Mouse (Mus musculus) midbrain, embryonic 15.5 days (tissue): Measurements from ENCODE around the gene Odf4. TPM values are rescaled to one million over a fixed set of nuclear protein-coding genes. Genes with fewer than 3 reads are reported as not detected.
"Not testable (repeated sequence)": the region's sequence is repeated elsewhere in the genome, so short reads cannot be mapped to it uniquely, and the experiment has no call there.

Experiments
- ATAC-seq: fragments of 200-750 bp; cut with Nextera tagmentation; replicated peaks from 2 replicates; pipeline ENCODE4 v1.8.0; 2017; ENCODE audit warnings: moderate TSS enrichment
- H3K27ac ChIP-seq: fragments of 300-500 bp; sonication (generic); 2 replicates; pipeline ENCODE4 v1.5.1; 2015; ENCODE audit warnings: mild to moderate bottlenecking, inconsistent platforms
- H3K27me3 ChIP-seq: fragments of 300-500 bp; sonication (generic); replicated peaks from 2 replicates; pipeline ENCODE4 v1.6.1; 2015; ENCODE audit warnings: inconsistent platforms
- H3K36me3 ChIP-seq: fragments of 300-500 bp; sonication (generic); replicated peaks from 2 replicates; pipeline ENCODE4 v1.6.1; 2015; ENCODE audit warnings: inconsistent platforms
- H3K4me1 ChIP-seq: fragments of 300-500 bp; sonication (generic); 2 replicates; pipeline ENCODE4 v1.6.1; 2015; ENCODE audit warnings: inconsistent platforms
- H3K4me2 ChIP-seq: fragments of 300-500 bp; sonication (generic); 2 replicates; pipeline ENCODE4 v1.6.1; 2015; ENCODE audit warnings: inconsistent platforms, mild to moderate bottlenecking, moderate library complexity
- H3K4me3 ChIP-seq: fragments of 300-500 bp; sonication (generic); 2 replicates; pipeline ENCODE4 v1.5.1; 2015; ENCODE audit warnings: mild to moderate bottlenecking, inconsistent platforms
- H3K9ac ChIP-seq: fragments of 300-500 bp; sonication (generic); 2 replicates; pipeline ENCODE4 v1.6.1; 2015; ENCODE audit warnings: mild to moderate bottlenecking, inconsistent platforms
- H3K9me3 ChIP-seq: fragments of 300-500 bp; sonication (generic); 2 replicates; pipeline ENCODE4 v1.6.1; 2016; ENCODE audit warnings: inconsistent platforms
- WGBS: fragments of 180-500 bp; shearing (Covaris S2); methylation state at CpG from one replicate; pipeline ENCODE4 v1.1.7; 2015; ENCODE audit warnings: mixed read lengths; 5-methylcytosine and 5-hydroxymethylcytosine counted together
- polyA plus RNA-seq: library from polyadenylated mRNA; unstranded; fragments of >200 nt; fragmentation: Nextera tagmentation; extraction: Ambion mirVana; gene quantifications from 2 replicates; pipeline ENCODE4 v1.2.1, GENCODE M21; 2015

Gene Odf4
- polyA plus RNA-seq, 1 experiment from 2014 or later: 0.84 TPM

- no peak overlapping the region for H3K4me2 ChIP-seq
- H3K4me3 ChIP-seq: no peak overlapping the region
- no peaks in the 10 kb centered on the region for H3K9me3 ChIP-seq
- WGBS: 89% methylated on average over 8 of the region's 8 CpGs
- H3K4me1 ChIP-seq: peaks cover 32% of the 10 kb centered on the region
- H3K27ac ChIP-seq: no peak overlapping the region
- no peaks in the 10 kb centered on the region for H3K36me3 ChIP-seq
- no peak for ATAC-seq
- no peak overlapping the region for H3K9ac ChIP-seq
- no peaks in the 10 kb centered on the region for H3K27me3 ChIP-seq
Observed at GRCm38 (mm10) chr11:68942731-68943130, 15.8 kb upstream of the Odf4 start.

- ATAC-seq: no peak
- Histone ChIP-seq H3K9ac (peak overlapping the region; percentile 46), H3K27me3 (no peaks in the 10 kb centered on the region), H3K4me3 (peak overlapping the region; percentile 47), H3K36me3 (no peaks in the 10 kb centered on the region), H3K27ac (peak overlapping the region; percentile 88), H3K9me3 (no peaks in the 10 kb centered on the region), H3K4me2 (peak overlapping the region; percentile 57), H3K4me1 (peaks cover 19% of the 10 kb centered on the region)
- 37% methylated on average over 4 of the region's 4 CpGs for WGBS
Observed at GRCm38 (mm10) chr11:68940516-68940915, 13.6 kb upstream of the Odf4 start.

- no peaks in the 10 kb centered on the region for H3K9me3 ChIP-seq
- peak overlapping the region; percentile 88 for H3K27ac ChIP-seq
- peak overlapping the region; percentile 46 for H3K9ac ChIP-seq
- no peaks in the 10 kb centered on the region for H3K36me3 ChIP-seq
- no peaks in the 10 kb centered on the region for H3K27me3 ChIP-seq
- WGBS: under 1% methylated on average over 16 of the region's 16 CpGs
- peak overlapping the region; percentile 47 for H3K4me3 ChIP-seq
- H3K4me2 ChIP-seq: peak overlapping the region; percentile 57
- peaks cover 15% of the 10 kb centered on the region for H3K4me1 ChIP-seq
- peak; percentile 99 for ATAC-seq
Observed at GRCm38 (mm10) chr11:68939451-68940304, 12.8 kb upstream of the Odf4 start.

- not testable (repeated sequence) for ATAC-seq, H3K36me3 ChIP-seq, H3K9ac ChIP-seq, H3K27me3 ChIP-seq, H3K27ac ChIP-seq, H3K9me3 ChIP-seq, H3K4me3 ChIP-seq, H3K4me2 ChIP-seq
- 86% methylated on average over 4 of the region's 4 CpGs for WGBS
- peaks cover 19% of the 10 kb centered on the region for H3K4me1 ChIP-seq
Observed at GRCm38 (mm10) chr11:68936951-68937350, 10.1 kb upstream of the Odf4 start.

GRCm38 (mm10) chr11:68933885-68934507 lies 7.1 kb upstream of the Odf4 start:
- H3K9ac ChIP-seq: no peak overlapping the region
- H3K9me3 ChIP-seq: no peaks in the 10 kb centered on the region
- 71% methylated on average over 5 of the region's 5 CpGs for WGBS
- peaks cover 3% of the 10 kb centered on the region; the same call in 1 of the 2 replicates for H3K4me1 ChIP-seq
- ATAC-seq: 0 out of 2 replicates have a peak, but pooled peaks have one; percentile 27
- no peak overlapping the region for H3K4me2 ChIP-seq
- no peaks in the 10 kb centered on the region for H3K27me3 ChIP-seq
- H3K36me3 ChIP-seq: no peaks in the 10 kb centered on the region
- H3K27ac ChIP-seq: 0 out of 2 replicates have a peak overlapping the region, but pooled peaks have one; percentile 38
- H3K4me3 ChIP-seq: no peak overlapping the region

- no peak overlapping the region for H3K4me3 ChIP-seq
- no peak overlapping the region for H3K4me2 ChIP-seq
- ATAC-seq: no peak
- no peaks in the 10 kb centered on the region for H3K9me3 ChIP-seq
- 0 out of 2 replicates have a peak, but pooled peaks cover 3% of the 10 kb centered on the region for H3K4me1 ChIP-seq
- WGBS: 78% methylated on average over 6 of the region's 6 CpGs
- no peaks in the 10 kb centered on the region for H3K27me3 ChIP-seq
- no peak overlapping the region for H3K27ac ChIP-seq
- no peaks in the 10 kb centered on the region for H3K36me3 ChIP-seq
- no peak overlapping the region for H3K9ac ChIP-seq
Observed at GRCm38 (mm10) chr11:68929947-68930346, 3.1 kb upstream of the Odf4 start.

- Histone ChIP-seq H3K9me3 (no peaks in the 10 kb centered on the region), H3K4me2 (no peak overlapping the region), H3K4me3 (no peak overlapping the region), H3K27ac (no peak overlapping the region), H3K36me3 (no peaks in the 10 kb centered on the region), H3K9ac (no peak overlapping the region), H3K4me1 (no peaks in the 10 kb centered on the region), H3K27me3 (no peaks in the 10 kb centered on the region)
- no peak for ATAC-seq
- 75% methylated on average over 2 of the region's 2 CpGs for WGBS
Observed at GRCm38 (mm10) chr11:68924749-68925148, 2.1 kb downstream of the Odf4 start.

GRCm38 (mm10) chr11:68923191-68923590 lies 3.7 kb downstream of the Odf4 start:
- H3K27me3 ChIP-seq: no peaks in the 10 kb centered on the region
- WGBS: 49% methylated on average over 3 of the region's 3 CpGs
- H3K9ac ChIP-seq: no peak overlapping the region
- no peak overlapping the region for H3K27ac ChIP-seq
- H3K36me3 ChIP-seq: no peaks in the 10 kb centered on the region
- no peak for ATAC-seq
- H3K4me1 ChIP-seq: no peaks in the 10 kb centered on the region
- no peak overlapping the region for H3K4me2 ChIP-seq
- no peaks in the 10 kb centered on the region for H3K9me3 ChIP-seq
- no peak overlapping the region for H3K4me3 ChIP-seq

GRCm38 (mm10) chr11:68914566-68914965 lies 12.3 kb downstream of the Odf4 start:
- Histone ChIP-seq H3K36me3 (no peaks in the 10 kb centered on the region), H3K27ac (no peak overlapping the region), H3K9me3 (no peaks in the 10 kb centered on the region), H3K4me3 (no peak overlapping the region), H3K9ac (no peak overlapping the region), H3K4me2 (no peak overlapping the region), H3K27me3 (no peaks in the 10 kb centered on the region), H3K4me1 (no peaks in the 10 kb centered on the region)
- 93% methylated on average over 4 of the region's 4 CpGs for WGBS
- no peak for ATAC-seq

GRCm38 (mm10) chr11:68911531-68912177 lies 15.2 kb downstream of the Odf4 start:
- Histone ChIP-seq H3K4me1 (no peaks in the 10 kb centered on the region), H3K9me3 (no peaks in the 10 kb centered on the region), H3K9ac (no peak overlapping the region), H3K4me3 (no peak overlapping the region), H3K27me3 (no peaks in the 10 kb centered on the region), H3K4me2 (no peak overlapping the region), H3K36me3 (peaks cover 3% of the 10 kb centered on the region; the same call in 1 of the 2 replicates), H3K27ac (no peak overlapping the region)
- ATAC-seq: no peak
- 66% methylated on average over 14 of the region's 14 CpGs for WGBS

GRCm38 (mm10) chr11:68908846-68909503 lies 17.9 kb downstream of the Odf4 start:
- no peak overlapping the region for H3K9ac ChIP-seq
- 42% methylated on average over 7 of the region's 7 CpGs for WGBS
- no peaks in the 10 kb centered on the region for H3K4me1 ChIP-seq
- H3K27ac ChIP-seq: no peak overlapping the region
- no peaks in the 10 kb centered on the region for H3K27me3 ChIP-seq
- H3K9me3 ChIP-seq: no peaks in the 10 kb centered on the region
- no peak overlapping the region for H3K4me2 ChIP-seq
- peaks cover 26% of the 10 kb centered on the region for H3K36me3 ChIP-seq
- ATAC-seq: no peak
- no peak overlapping the region for H3K4me3 ChIP-seq

- Histone ChIP-seq H3K4me3 (no peak overlapping the region), H3K36me3 (peaks cover 35% of the 10 kb centered on the region), H3K9ac (no peak overlapping the region), H3K27ac (no peak overlapping the region), H3K27me3 (no peaks in the 10 kb centered on the region), H3K9me3 (no peaks in the 10 kb centered on the region), H3K4me2 (no peak overlapping the region), H3K4me1 (peaks cover 10% of the 10 kb centered on the region)
- 81% methylated on average over 3 of the region's 3 CpGs for WGBS
- ATAC-seq: no peak
Observed at GRCm38 (mm10) chr11:68907251-68907650, 19.6 kb downstream of the Odf4 start.
